Comparison of ENCODE assay signal across 25 mouse cellular contexts in genomic region chr5:128146901-128147645, GRCm38 (mm10).
DNase-seq lines count a peak whose midpoint lies in the region; ATAC-seq and TF ChIP-seq lines count a peak whose summit lies in the region.
"Had no signal": no experiment of that assay in that cellular context is flagged by ENCODE, and none has a peak within 500 bp of the region (broad histone marks: within the 10 kb centered on the region; RNA-seq: fewer than 3 reads in every experiment).

No protein-coding gene starts in this region.

- WGBS in forebrain, embryonic 14.5 days = 79% methylated on average over 15 of the region's 15 CpGs
- 72% methylated on average over 15 of the region's 15 CpGs for WGBS in forebrain, postnatal 0 days
- WGBS in lung, embryonic 14.5 days = 48% methylated on average over 15 of the region's 15 CpGs

- no peak overlapping the region for H3K9ac ChIP-seq in forebrain, embryonic 14.5 days (ENCODE audit: low read length)
- no peak overlapping the region for H3K9ac ChIP-seq in forebrain, postnatal 0 days
- no peak overlapping the region for H3K9ac ChIP-seq in lung, embryonic 14.5 days
- H3K9ac ChIP-seq: heart, embryonic 13.5 days; liver, postnatal 0 days; neural tube, embryonic 12.5 days had no signal

- H3K27me3 ChIP-seq in forebrain, embryonic 14.5 days (replicated peaks; ENCODE audit: control insufficient read depth, insufficient read depth, low read length) = no peaks in the 10 kb centered on the region
- H3K27me3 ChIP-seq in forebrain, postnatal 0 days (ENCODE audit: insufficient read depth, low read length) = no peaks in the 10 kb centered on the region
- H3K27me3 ChIP-seq in lung, embryonic 14.5 days (ENCODE audit: insufficient read depth, low read length) = no peaks in the 10 kb centered on the region
- H3K27me3 ChIP-seq: heart, embryonic 13.5 days; neural tube, embryonic 12.5 days had no signal

- no peaks in the 10 kb centered on the region for H3K9me3 ChIP-seq in forebrain, embryonic 14.5 days (replicated peaks; ENCODE audit: control insufficient read depth, low read length)
- no peaks in the 10 kb centered on the region for H3K9me3 ChIP-seq in forebrain, postnatal 0 days (ENCODE audit: low read length)
- H3K9me3 ChIP-seq in lung, embryonic 14.5 days (ENCODE audit: low read depth, low read length) = no peaks in the 10 kb centered on the region
- H3K9me3 ChIP-seq: forebrain, embryonic 10.5 days; neural tube, embryonic 12.5 days had no signal

- H3K36me3 ChIP-seq in forebrain, embryonic 14.5 days (ENCODE audit: control insufficient read depth, insufficient read depth, low read length) = no peaks in the 10 kb centered on the region
- no peaks in the 10 kb centered on the region for H3K36me3 ChIP-seq in forebrain, postnatal 0 days (ENCODE audit: insufficient read depth)
- H3K36me3 ChIP-seq in lung, embryonic 14.5 days (ENCODE audit: insufficient read depth) = no peaks in the 10 kb centered on the region
- H3K36me3 ChIP-seq: forebrain, embryonic 10.5 days; heart, embryonic 13.5 days; midbrain, embryonic 10.5 days; neural tube, embryonic 12.5 days had no signal

- no peaks in the 10 kb centered on the region for H3K4me1 ChIP-seq in forebrain, embryonic 14.5 days (ENCODE audit: control insufficient read depth, insufficient read depth, low read length)
- no peaks in the 10 kb centered on the region for H3K4me1 ChIP-seq in forebrain, postnatal 0 days (ENCODE audit: insufficient read depth)
- no peaks in the 10 kb centered on the region for H3K4me1 ChIP-seq in lung, embryonic 14.5 days (ENCODE audit: insufficient read depth)
- H3K4me1 ChIP-seq: forebrain, embryonic 10.5 days; heart, embryonic 13.5 days; midbrain, embryonic 10.5 days; neural tube, embryonic 12.5 days had no signal

- no peak for TF ChIP-seq POLR2A in brain, embryonic 14.5 days (IDR thresholded peaks at IDR 0.05; ENCODE audit: borderline replicate concordance, extremely low read depth, insufficient read depth, insufficient read length, poor library complexity, severe bottlenecking)

- no peak for TF ChIP-seq CTCF in forebrain, postnatal 0 days (IDR thresholded peaks at IDR 0.05; ENCODE audit: low read depth)
- peak; percentile 26; the same call in 1 of the 2 replicates for TF ChIP-seq CTCF in lung, embryonic 14.5 days (IDR thresholded peaks at IDR 0.05; ENCODE audit: low read depth)
- no peak for TF ChIP-seq CTCF in brain, embryonic 14.5 days (IDR thresholded peaks at IDR 0.05; ENCODE audit: borderline replicate concordance, extremely low read depth, insufficient read depth, insufficient read length)

- no peak for ATAC-seq in forebrain, embryonic 14.5 days
- no peak for ATAC-seq in forebrain, postnatal 0 days
- ATAC-seq in lung, embryonic 14.5 days (ENCODE audit: insufficient read depth) = peak; percentile 90
- ATAC-seq: hindbrain, embryonic 16.5 days; intestine, embryonic 16.5 days; liver, postnatal 0 days had no signal

- H3K4me2 ChIP-seq in forebrain, embryonic 14.5 days (ENCODE audit: low read length) = no peak overlapping the region
- no peak overlapping the region for H3K4me2 ChIP-seq in forebrain, postnatal 0 days (ENCODE audit: low read depth)
- no peak overlapping the region for H3K4me2 ChIP-seq in lung, embryonic 14.5 days
- H3K4me2 ChIP-seq: heart, embryonic 13.5 days; neural tube, embryonic 12.5 days had no signal

- H3K27ac ChIP-seq in forebrain, embryonic 14.5 days (ENCODE audit: low read depth, low read length) = no peak overlapping the region
- no peak overlapping the region for H3K27ac ChIP-seq in forebrain, postnatal 0 days (ENCODE audit: low read depth, low read length)
- no peak overlapping the region for H3K27ac ChIP-seq in lung, embryonic 14.5 days (ENCODE audit: low read depth)
- H3K27ac ChIP-seq: forebrain, embryonic 10.5 days; gastrocnemius, adult 2 months; heart, embryonic 13.5 days; kidney, postnatal 0 days; midbrain, embryonic 10.5 days; neural tube, embryonic 12.5 days had no signal

- no peak overlapping the region for H3K4me3 ChIP-seq in forebrain, embryonic 14.5 days (ENCODE audit: low read depth, low read length)
- no peak overlapping the region for H3K4me3 ChIP-seq in forebrain, postnatal 0 days (ENCODE audit: low read depth, low read length)
- no peak overlapping the region for H3K4me3 ChIP-seq in lung, embryonic 14.5 days (ENCODE audit: low read depth, low read length)
- H3K4me3 ChIP-seq: forebrain, embryonic 10.5 days; gastrocnemius, adult 2 months; heart, embryonic 13.5 days; midbrain, embryonic 10.5 days; neural tube, embryonic 12.5 days had no signal

- DNase-seq in forebrain, embryonic 14.5 days (ENCODE audit: low spot score) = peak; percentile 36
- no peak for DNase-seq in forebrain, postnatal 0 days
- DNase-seq in lung, embryonic 14.5 days = peak; percentile 82
- DNase-seq in lung, postnatal 14 days = no peak
- DNase-seq in ES-CJ7 (ENCODE audit: low read depth, low spot score) = peak; percentile 57
- peak; percentile 26 for DNase-seq in brain, embryonic 14.5 days (ENCODE audit: low read depth)
- DNase-seq in adrenal gland, postnatal 10 days = no peak
- no peak for DNase-seq in gastrocnemius, adult 8-10 months (ENCODE audit: low spot score in 2 of 2)
- DNase-seq: adrenal gland, adult 2 months; cerebellum, adult 11 months; embryo, embryonic 11 days; gastrocnemius, adult 2 months; heart, postnatal 4 days; liver; liver, postnatal 0 days; spleen, adult 18-20 months; thymus, adult 18-20 months; thymus, postnatal 4 days had no signal

Comparison
In these comparisons a context has a peak if more than half of its experiments do, and no peak if none do; other contexts are left out.
1. DNase-seq: peak in forebrain, embryonic 14.5 days (single experiment), lung, embryonic 14.5 days (single experiment), ES-CJ7 (single experiment) and brain, embryonic 14.5 days (single experiment); none in forebrain, postnatal 0 days (single experiment), lung, postnatal 14 days (single experiment), adrenal gland, postnatal 10 days (single experiment) and gastrocnemius, adult 8-10 months (0 of 2).